Mouse (Mus musculus) heart, embryonic 13.5 days (tissue): ENCODE measurements at regions not wholly inside any gene's neighbourhood (a gene's known extent, or its start where the extent isn't known, plus 50 kb on each side); places are given as distances from the start of the nearest gene placed in this dataset.

ENCODE experiments used
- ATAC-seq: fragments of 200-750 bp; cut with Nextera tagmentation; 2 replicates; pipeline ENCODE4 v1.8.0; 2017; ENCODE audit warnings: moderate TSS enrichment; ENCODE audit not compliant: insufficient number of reproducible peaks, low FRiP score, low TSS enrichment; ENCODE audit errors: extremely low read depth
- H3K27ac ChIP-seq: fragments of 300-500 bp; sonication (generic); replicated peaks from 2 replicates; pipeline ENCODE4 v1.5.1; 2015; ENCODE audit warnings: moderate library complexity, mild to moderate bottlenecking, inconsistent platforms
- H3K27me3 ChIP-seq: fragments of 300-500 bp; sonication (generic); replicated peaks from 2 replicates; pipeline ENCODE4 v1.6.1; 2015; ENCODE audit warnings: mild to moderate bottlenecking, inconsistent platforms
- H3K36me3 ChIP-seq: fragments of 300-500 bp; sonication (generic); 2 replicates; pipeline ENCODE4 v1.6.1; 2015; ENCODE audit warnings: mild to moderate bottlenecking, inconsistent platforms
- H3K4me1 ChIP-seq: fragments of 300-500 bp; sonication (generic); 2 replicates; pipeline ENCODE4 v1.6.1; 2015; ENCODE audit warnings: inconsistent platforms
- H3K4me2 ChIP-seq: fragments of 300-500 bp; sonication (generic); 2 replicates; pipeline ENCODE4 v1.6.1; 2015; ENCODE audit warnings: inconsistent platforms, mild to moderate bottlenecking, moderate library complexity
- H3K4me3 ChIP-seq: fragments of 300-500 bp; sonication (generic); 2 replicates; pipeline ENCODE4 v1.5.1; 2015; ENCODE audit warnings: moderate library complexity, mild to moderate bottlenecking, inconsistent platforms
- H3K9ac ChIP-seq: fragments of 300-500 bp; sonication (generic); 2 replicates; pipeline ENCODE4 v1.6.1; 2015; ENCODE audit warnings: inconsistent platforms, mild to moderate bottlenecking, moderate library complexity
- H3K9me3 ChIP-seq: fragments of 300-500 bp; sonication (generic); 2 replicates; pipeline ENCODE4 v1.6.1; 2016; ENCODE audit warnings: inconsistent platforms
- WGBS: fragments of 180-500 bp; shearing (Covaris S2); methylation state at CpG from one replicate; pipeline ENCODE4 v1.1.7; 2015; ENCODE audit warnings: mixed read lengths; 5-methylcytosine and 5-hydroxymethylcytosine counted together

GRCm38 (mm10) chr11:63293485-63293884 is 164.7 kb downstream of the Pmp22 start:
- H3K4me1 ChIP-seq = peaks cover 10% of the 10 kb centered on the region
- no peak overlapping the region for H3K9ac ChIP-seq
- no peaks in the 10 kb centered on the region for H3K9me3 ChIP-seq
- no peak overlapping the region for H3K27ac ChIP-seq
- H3K4me2 ChIP-seq = no peak overlapping the region
- 59% methylated on average over 4 of the region's 4 CpGs for WGBS
- no peak overlapping the region for H3K4me3 ChIP-seq
- no peaks in the 10 kb centered on the region for H3K27me3 ChIP-seq
- no peaks in the 10 kb centered on the region for H3K36me3 ChIP-seq
- ATAC-seq = no peak

GRCm38 (mm10) chr11:63294476-63294875 is 165.7 kb downstream of the Pmp22 start:
- Histone ChIP-seq H3K9me3 (no peaks in the 10 kb centered on the region), H3K4me3 (no peak overlapping the region), H3K27me3 (no peaks in the 10 kb centered on the region), H3K9ac (no peak overlapping the region), H3K36me3 (no peaks in the 10 kb centered on the region), H3K4me2 (no peak overlapping the region), H3K27ac (no peak overlapping the region), H3K4me1 (peaks cover 8% of the 10 kb centered on the region)
- no peak for ATAC-seq
- 70% methylated on average over 3 of the region's 3 CpGs for WGBS

- no peak overlapping the region for H3K4me3 ChIP-seq
- no peak for ATAC-seq
- 79% methylated on average over 3 of the region's 3 CpGs for WGBS
- no peak overlapping the region for H3K9ac ChIP-seq
- H3K27me3 ChIP-seq = no peaks in the 10 kb centered on the region
- H3K4me1 ChIP-seq = no peaks in the 10 kb centered on the region
- no peak overlapping the region for H3K4me2 ChIP-seq
- no peaks in the 10 kb centered on the region for H3K36me3 ChIP-seq
- H3K27ac ChIP-seq = no peak overlapping the region
- no peaks in the 10 kb centered on the region for H3K9me3 ChIP-seq
Observed at GRCm38 (mm10) chr11:63296476-63296875, 167.7 kb downstream of the Pmp22 start.

- H3K9me3 ChIP-seq = no peaks in the 10 kb centered on the region
- 68% methylated on average over 14 of the region's 14 CpGs for WGBS
- no peak for ATAC-seq
Observed at GRCm38 (mm10) chr11:63299712-63300581, 171.2 kb downstream of the Pmp22 start.

GRCm38 (mm10) chr11:63325166-63325565 is 196.4 kb downstream of the Pmp22 start:
- Histone ChIP-seq H3K27me3 (no peaks in the 10 kb centered on the region), H3K4me3 (no peak overlapping the region), H3K9ac (no peak overlapping the region), H3K27ac (no peak overlapping the region), H3K9me3 (no peaks in the 10 kb centered on the region), H3K36me3 (no peaks in the 10 kb centered on the region), H3K4me1 (peaks cover 10% of the 10 kb centered on the region), H3K4me2 (no peak overlapping the region)
- 61% methylated on average over 4 of the region's 4 CpGs for WGBS
- ATAC-seq = no peak

More at GRCm38 (mm10) chr11:63299712-63300581, 171.2 kb downstream of the Pmp22 start:
- H3K9ac ChIP-seq = no peak overlapping the region
- no peak overlapping the region for H3K27ac ChIP-seq
- no peak overlapping the region for H3K4me2 ChIP-seq
- H3K4me1 ChIP-seq = no peaks in the 10 kb centered on the region
- H3K27me3 ChIP-seq = no peaks in the 10 kb centered on the region
- no peaks in the 10 kb centered on the region for H3K36me3 ChIP-seq
- no peak overlapping the region for H3K4me3 ChIP-seq

GRCm38 (mm10) chr11:63326864-63327263 is 198.1 kb downstream of the Pmp22 start:
- H3K4me2 ChIP-seq = no peak overlapping the region
- H3K4me3 ChIP-seq = no peak overlapping the region
- H3K4me1 ChIP-seq = peaks cover 10% of the 10 kb centered on the region
- H3K9me3 ChIP-seq = no peaks in the 10 kb centered on the region
- no peak overlapping the region for H3K9ac ChIP-seq
- no peaks in the 10 kb centered on the region for H3K27me3 ChIP-seq
- H3K27ac ChIP-seq = no peak overlapping the region
- no peak for ATAC-seq
- H3K36me3 ChIP-seq = no peaks in the 10 kb centered on the region
- 80% methylated on average over 5 of the region's 5 CpGs for WGBS

- H3K4me1 ChIP-seq = 0 out of 2 replicates have a peak, but pooled peaks cover 7% of the 10 kb centered on the region
- H3K27ac ChIP-seq = no peak overlapping the region
- no peak overlapping the region for H3K4me2 ChIP-seq
- H3K36me3 ChIP-seq = no peaks in the 10 kb centered on the region
- no peak for ATAC-seq
- no peak overlapping the region for H3K9ac ChIP-seq
- H3K9me3 ChIP-seq = 0 out of 2 replicates have a peak, but pooled peaks cover 6% of the 10 kb centered on the region
- 72% methylated on average over 9 of the region's 9 CpGs for WGBS
- no peak overlapping the region for H3K4me3 ChIP-seq
- H3K27me3 ChIP-seq = no peaks in the 10 kb centered on the region
Observed at GRCm38 (mm10) chr11:63337503-63337902, 208.7 kb downstream of the Pmp22 start.

- no peak overlapping the region for H3K9ac ChIP-seq
- no peak for ATAC-seq
- H3K4me1 ChIP-seq = 0 out of 2 replicates have a peak, but pooled peaks cover 7% of the 10 kb centered on the region
- 84% methylated on average over 1 of the region's 1 CpGs for WGBS
- 0 out of 2 replicates have a peak, but pooled peaks cover 6% of the 10 kb centered on the region for H3K9me3 ChIP-seq
- no peaks in the 10 kb centered on the region for H3K36me3 ChIP-seq
- no peak overlapping the region for H3K4me3 ChIP-seq
- H3K4me2 ChIP-seq = no peak overlapping the region
- no peaks in the 10 kb centered on the region for H3K27me3 ChIP-seq
- no peak overlapping the region for H3K27ac ChIP-seq
Observed at GRCm38 (mm10) chr11:63338277-63338676, 209.5 kb downstream of the Pmp22 start.

GRCm38 (mm10) chr11:63345653-63346052 is 216.9 kb downstream of the Pmp22 start:
- H3K9ac ChIP-seq = no peak overlapping the region
- H3K4me2 ChIP-seq = no peak overlapping the region
- ATAC-seq = no peak
- H3K4me3 ChIP-seq = no peak overlapping the region
- no peaks in the 10 kb centered on the region; the same call in 1 of the 2 replicates for H3K27me3 ChIP-seq
- no peaks in the 10 kb centered on the region for H3K9me3 ChIP-seq
- H3K27ac ChIP-seq = no peak overlapping the region
- WGBS = 76% methylated on average over 4 of the region's 4 CpGs
- H3K36me3 ChIP-seq = no peaks in the 10 kb centered on the region
- peaks cover 8% of the 10 kb centered on the region for H3K4me1 ChIP-seq

GRCm38 (mm10) chr11:63350123-63350696 is 221.4 kb downstream of the Pmp22 start:
- 24% methylated on average over 7 of the region's 7 CpGs for WGBS
- Histone ChIP-seq H3K4me3 (no peak overlapping the region), H3K4me1 (peaks cover 12% of the 10 kb centered on the region), H3K9ac (peak overlapping the region; percentile 15; the same call in 1 of the 2 replicates), H3K36me3 (no peaks in the 10 kb centered on the region), H3K27ac (peak overlapping the region; percentile 67), H3K4me2 (no peak overlapping the region), H3K9me3 (no peaks in the 10 kb centered on the region), H3K27me3 (no peaks in the 10 kb centered on the region; the same call in 1 of the 2 replicates)
- no peak for ATAC-seq

- Histone ChIP-seq H3K36me3 (no peaks in the 10 kb centered on the region), H3K4me3 (no peak overlapping the region), H3K9me3 (no peaks in the 10 kb centered on the region), H3K27me3 (no peaks in the 10 kb centered on the region; the same call in 1 of the 2 replicates), H3K9ac (no peak overlapping the region), H3K4me1 (peaks cover 12% of the 10 kb centered on the region), H3K4me2 (no peak overlapping the region), H3K27ac (no peak overlapping the region)
- 85% methylated on average over 8 of the region's 8 CpGs for WGBS
- ATAC-seq = no peak
Observed at GRCm38 (mm10) chr11:63351999-63352398, 223.2 kb downstream of the Pmp22 start.
